Mouse (Mus musculus): ENCODE results near the gene Tktl2.

Tktl2 gene

DNA sequence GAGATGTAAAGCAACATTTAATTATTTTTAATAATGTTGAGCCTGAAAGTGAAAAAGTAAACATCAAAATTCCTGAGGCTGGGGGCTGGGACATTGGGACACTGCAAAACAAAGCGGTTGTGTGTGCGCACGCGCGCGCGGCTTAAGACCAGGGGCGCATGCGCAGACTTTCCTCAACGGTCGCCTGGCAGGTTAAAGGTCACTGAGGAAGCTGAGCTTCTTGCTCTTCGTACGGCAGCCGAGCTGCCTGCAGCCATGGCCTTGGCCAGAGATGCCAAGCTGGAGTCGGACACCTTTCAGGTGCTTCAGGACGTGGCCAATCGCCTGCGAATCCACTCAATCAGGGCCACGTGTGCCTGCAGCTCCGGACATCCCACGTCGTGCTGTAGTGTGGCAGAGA is at the start of gene Tktl2:
TSS of gene Tktl2 (plus strand) at position 220 of the 400 bp plus-strand sequence.
- DNase-seq (ENCODE audit: low spot score) = no peak

DNA sequence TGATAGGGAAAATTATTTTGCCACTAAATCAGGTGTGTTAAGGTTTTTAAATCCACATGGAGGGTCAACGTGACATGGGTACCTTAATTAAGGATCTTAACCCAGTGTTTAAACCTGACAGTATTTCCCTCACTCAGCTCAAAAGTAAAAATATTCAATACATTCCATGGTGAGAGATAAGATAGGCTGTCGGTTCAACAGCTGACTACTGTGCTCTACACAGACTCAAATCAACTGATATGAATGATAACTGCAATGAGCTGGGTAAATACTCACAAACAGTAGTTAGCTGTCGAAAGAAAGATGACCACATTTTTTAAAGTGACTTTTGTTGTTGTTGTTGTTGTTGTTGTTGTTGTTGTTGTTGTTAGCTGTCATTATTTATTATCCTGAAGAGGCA is 41.7 kb upstream of the Tktl2 start:
- DNase-seq (ENCODE audit: low spot score) = no peak

DNA sequence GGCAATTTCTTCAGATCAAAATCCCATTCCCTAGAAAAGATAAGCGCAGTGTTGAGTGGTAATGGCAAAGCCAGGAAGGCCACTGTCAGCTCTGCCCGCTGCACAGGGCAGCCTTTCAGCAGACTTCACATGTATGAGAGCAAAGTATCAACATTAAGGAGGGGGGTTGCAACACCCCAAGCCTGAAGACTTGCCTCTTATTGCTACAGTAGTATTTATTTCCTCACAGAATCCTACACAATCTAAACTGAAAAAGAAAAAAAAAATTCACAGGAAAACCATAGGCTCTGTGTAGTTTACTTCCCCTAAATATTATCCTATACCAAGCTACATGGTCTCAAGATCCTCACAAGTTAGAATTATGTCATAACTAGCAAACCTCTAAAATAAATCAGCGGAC is 34.7 kb upstream of the Tktl2 start:
- no peak for DNase-seq (ENCODE audit: low spot score)

DNA sequence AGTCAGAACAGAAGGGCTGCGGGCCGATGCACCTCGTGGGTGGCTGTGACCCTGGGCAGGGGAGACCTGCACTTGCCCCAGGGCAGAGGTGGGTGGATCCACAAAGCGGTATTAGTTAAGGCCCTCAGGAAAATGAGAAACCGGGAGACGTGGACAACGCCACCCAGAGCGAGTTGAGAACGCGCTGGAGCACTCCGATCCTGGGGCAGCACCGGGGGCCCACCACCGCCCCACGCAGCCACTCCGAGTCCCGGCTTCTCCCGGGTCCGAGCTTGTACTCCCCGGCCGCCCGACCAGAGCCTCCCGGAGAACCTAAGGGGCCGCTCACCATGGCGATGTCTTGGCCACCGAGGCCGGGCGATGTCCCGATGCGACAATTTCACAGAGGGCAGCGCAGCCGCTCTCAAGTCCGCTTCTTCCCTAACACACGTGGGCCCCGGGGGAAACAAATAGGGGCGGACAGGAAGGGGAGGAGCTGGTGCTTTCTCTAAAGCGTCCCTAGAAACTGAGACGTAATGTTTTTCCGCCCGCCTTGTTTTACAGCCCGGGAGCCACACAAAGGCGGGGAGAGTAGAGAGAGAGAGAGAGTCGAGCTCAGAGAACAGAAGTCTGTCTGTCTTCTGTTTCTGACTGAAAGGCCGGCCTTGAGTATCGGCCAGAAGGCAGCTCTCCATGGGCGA is 25.3 kb upstream of the Tktl2 start, which contains the start of gene Tma16:
TSS of gene Tma16 (minus strand) at position 447 of the 680 bp plus-strand sequence.
- peak; percentile 95 for DNase-seq (ENCODE audit: low spot score)

DNA sequence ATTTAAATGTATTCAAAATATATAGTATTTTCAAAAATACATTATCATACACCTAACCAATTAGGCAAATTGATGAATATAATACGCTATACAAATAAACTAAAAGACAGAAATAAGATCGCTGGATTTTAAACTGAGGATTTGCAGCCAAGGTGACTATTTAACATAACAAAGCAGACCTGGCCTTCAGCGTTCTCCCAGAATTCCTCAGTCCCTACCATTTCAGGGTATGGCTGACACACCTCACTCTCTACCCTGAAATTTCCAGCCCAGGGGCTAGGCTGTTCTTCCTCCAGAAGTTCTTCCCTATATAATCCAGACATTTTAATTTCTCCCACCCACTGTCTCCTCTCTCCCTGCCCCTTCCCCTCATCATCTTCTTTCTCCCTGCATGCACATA is 23.0 kb upstream of the Tktl2 start:
- no peak for DNase-seq (ENCODE audit: low spot score)

DNA sequence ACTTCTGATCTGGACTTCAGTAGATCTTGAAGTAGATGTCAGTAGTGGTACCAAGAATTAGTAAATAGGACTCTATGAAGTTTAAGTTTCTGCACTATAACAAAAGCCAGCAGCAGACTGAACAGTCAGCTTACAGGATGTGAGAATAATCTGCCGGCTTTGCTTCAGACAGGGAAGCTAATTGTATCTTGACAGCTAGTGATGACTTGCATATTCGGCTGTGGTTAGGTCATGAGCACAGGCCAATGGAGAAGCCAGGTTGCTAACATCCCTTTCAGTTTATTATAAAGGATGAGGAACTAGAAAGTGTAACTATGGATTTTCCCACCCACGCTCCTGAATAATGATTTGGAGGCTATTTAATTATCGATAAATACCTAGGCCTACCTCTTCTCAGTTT is 20.9 kb upstream of the Tktl2 start:
- no peak for DNase-seq (ENCODE audit: low spot score)

DNA sequence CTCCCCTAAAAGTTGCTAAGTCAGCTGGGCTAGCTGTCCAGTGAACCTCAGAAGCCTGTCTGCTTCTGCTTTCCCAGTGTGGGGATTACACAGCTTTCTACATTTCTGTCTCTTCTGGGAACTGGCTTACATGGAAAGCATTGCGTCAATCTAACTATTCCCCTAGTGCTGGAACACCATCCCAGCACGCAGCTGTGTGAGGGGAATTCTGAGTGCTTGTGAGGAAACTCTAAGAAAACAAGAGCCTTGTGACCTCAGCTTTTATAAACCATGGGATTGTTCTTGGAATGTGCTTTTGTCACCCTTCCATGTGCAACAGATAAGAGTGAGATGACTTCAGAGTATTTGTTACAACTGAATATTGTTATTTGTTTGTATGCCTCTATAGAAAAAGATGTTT is 17.1 kb upstream of the Tktl2 start:
- no peak for DNase-seq (ENCODE audit: low spot score)

DNA sequence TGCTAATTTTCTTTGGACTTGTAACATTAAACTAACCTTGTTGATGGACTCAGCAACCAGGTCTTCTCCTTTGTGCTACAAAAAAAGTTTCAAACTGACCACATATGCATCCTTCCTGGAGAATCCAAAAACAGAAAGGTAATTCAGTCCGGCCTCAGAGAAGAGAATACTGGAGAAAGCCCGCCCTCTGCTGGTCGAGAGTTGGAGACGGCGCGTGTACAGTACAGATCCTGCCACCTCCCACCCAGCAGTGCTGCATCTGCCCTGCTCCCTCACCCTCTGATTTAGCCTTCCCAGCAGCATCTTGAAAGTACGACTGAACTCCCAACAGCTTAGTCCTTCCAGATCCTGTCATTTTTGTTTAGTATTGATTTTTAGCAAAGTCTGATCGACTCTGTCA is 15.8 kb upstream of the Tktl2 start:
- peak; percentile 75 for DNase-seq (ENCODE audit: low spot score)

DNA sequence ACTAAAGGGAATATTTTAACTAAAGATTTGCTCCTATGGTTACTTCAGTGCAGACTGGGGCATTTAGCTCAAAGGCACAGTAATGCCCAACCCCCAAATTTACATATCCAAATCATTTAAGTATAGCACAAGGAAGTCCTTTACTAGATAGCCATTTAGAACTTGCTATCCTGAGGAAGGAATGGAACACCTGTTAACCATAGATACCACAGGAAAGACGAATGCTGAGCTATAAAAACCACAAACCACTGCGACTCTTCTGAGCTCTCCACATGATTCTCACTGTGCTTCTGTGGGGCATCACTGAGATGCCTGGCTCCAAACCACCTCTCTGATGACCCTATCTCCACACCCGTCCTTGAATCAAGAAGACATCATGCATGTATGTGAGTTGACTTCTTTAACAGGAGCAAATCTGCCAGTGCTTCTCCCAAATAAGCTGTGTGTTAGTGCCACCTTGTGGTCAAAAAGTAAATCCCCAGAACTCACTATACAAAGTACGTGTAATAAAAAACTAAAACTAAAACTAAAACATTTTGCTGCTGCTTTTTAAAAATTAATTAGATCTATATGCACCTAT is 14.5 kb upstream of the Tktl2 start:
- DNase-seq (ENCODE audit: low spot score) = peak; percentile 76

DNA sequence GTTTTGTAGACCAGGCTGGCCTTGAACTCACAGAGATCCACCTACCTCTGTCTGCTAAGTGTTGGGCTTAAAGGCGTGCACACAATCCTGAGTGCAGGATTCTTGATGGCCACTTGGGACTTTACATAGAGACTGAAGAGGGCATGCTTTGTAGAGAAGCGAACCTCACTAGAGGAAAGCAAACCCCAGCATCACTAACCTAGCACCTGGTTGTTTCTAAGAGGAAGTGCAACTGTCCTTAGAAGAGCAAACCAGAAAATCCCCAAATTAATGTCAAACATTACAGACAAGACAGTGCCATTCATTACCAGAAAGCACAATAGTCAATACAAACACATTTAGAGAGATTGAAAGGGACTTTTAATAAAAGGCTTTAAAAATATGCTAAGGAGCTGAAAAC is 8.2 kb upstream of the Tktl2 start:
- DNase-seq (ENCODE audit: low spot score) = no peak

DNA sequence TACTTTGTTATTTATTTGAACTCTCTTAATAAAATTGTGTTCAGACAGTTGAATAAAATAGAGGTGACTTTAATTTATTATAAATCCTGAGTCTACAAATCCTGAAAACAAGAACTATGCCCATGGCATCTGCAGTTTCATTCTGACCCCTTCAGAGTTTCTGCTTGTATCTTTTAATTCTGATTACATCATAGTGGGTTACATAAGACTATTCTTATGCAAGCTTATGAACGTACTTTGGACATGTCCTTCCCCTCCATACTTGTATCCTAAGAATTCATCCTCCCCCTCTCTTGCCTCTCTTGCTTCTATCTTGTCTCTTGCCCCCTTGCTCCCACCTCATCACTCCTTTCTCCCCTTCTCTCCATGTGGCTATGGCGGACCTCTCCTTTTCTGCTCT is 7.6 kb downstream of the Tktl2 start:
- DNase-seq (ENCODE audit: low spot score) = no peak

DNA sequence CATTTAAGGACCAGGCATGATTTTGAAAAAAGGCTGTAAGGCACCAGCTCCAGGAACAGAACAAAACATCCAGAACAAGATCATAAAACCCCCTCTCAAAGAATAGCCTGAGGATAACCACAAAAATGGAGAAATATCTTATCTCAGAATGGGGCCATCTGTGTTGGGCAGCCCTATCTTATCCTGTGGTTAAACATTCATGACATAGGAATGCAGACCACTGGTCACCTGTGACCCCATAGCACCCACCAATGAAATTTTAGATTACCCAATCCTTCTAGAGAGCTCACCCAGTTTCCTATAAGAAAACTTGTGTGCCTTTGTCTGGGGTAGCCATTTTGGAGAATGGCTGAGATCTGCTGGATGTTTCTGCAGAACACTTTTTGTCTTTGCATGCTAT is 9.0 kb downstream of the Tktl2 start:
- no peak for DNase-seq (ENCODE audit: low spot score)

DNA sequence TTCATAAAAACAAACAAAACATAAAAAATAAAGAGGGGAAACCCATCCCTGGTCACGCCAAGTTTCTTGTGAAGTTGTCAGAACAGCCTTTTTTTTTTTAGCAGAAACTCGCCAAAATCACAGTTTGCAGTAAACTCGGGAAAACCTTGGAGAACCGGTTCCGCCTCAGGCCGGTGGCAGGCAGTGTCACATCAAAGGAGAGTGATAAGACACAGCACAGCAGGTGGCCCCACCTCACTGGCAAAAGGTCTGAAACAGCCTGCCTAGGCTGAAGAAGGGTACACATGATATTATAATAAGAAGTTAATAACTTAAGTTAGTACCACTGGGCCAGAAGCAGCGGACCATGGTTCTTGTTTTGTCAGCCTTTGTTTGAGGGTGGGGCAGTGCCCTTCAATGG is 38.5 kb downstream of the Tktl2 start:
- no peak for DNase-seq (ENCODE audit: low spot score)
